Mouse (Mus musculus) stomach, adult 2 months (tissue): ENCODE data around the gene Gm13306. TPM values are rescaled to one million over a fixed set of nuclear protein-coding genes. Genes with fewer than 3 reads are reported as not detected.

ENCODE experiments used
- polyA plus RNA-seq: library from polyadenylated mRNA; depleted of rRNA; stranded (reverse); fragments of >200 nt; gene quantifications from 2 replicates; pipeline ENCODE4 v1.2.3, GENCODE M21; 2012; rRNA removed

Gene Gm13306
- polyA plus RNA-seq: not detected in 2 replicates

GRCm38 (mm10) chr4:42153136-42153535, at the start of gene Gm13306:
TSS of gene Gm13306 (plus strand) at chr4:42153436.

GRCm38 (mm10) chr4:42114517-42114916, 38.7 kb upstream of the Gm13306 start, which contains the start of gene Gm13304:
TSS of gene Gm13304 (plus strand) at chr4:42114817.

GRCm38 (mm10) chr4:42168503-42168902, 15.3 kb downstream of the Gm13306 start, which contains the start of gene Gm13305:
TSS of gene Gm13305 (minus strand) at chr4:42168603.

Other genes starting within 250 kb of the Gm13306 start
- gene Gm21541, start 249.8 kb upstream of the Gm13306 start, polyA plus RNA-seq: 4.9 TPM in 1 of 2 replicates, not detected in the other
- gene Gm20878, start 211.9 kb upstream of the Gm13306 start, polyA plus RNA-seq: 0.34 and 3.0 TPM in 2 replicates
- 0.02 TPM in 1 of 2 replicates, not detected in the other for gene Fam205a4, start 187.4 kb upstream of the Gm13306 start, polyA plus RNA-seq
- gene Gm21093, start 118.7 kb upstream of the Gm13306 start, polyA plus RNA-seq: 0.03 TPM in 1 of 2 replicates, not detected in the other
- not detected in 2 replicates for gene Gm3893, start 62.2 kb upstream of the Gm13306 start, polyA plus RNA-seq
- not detected in 2 replicates for gene Gm13304, start 38.6 kb upstream of the Gm13306 start, polyA plus RNA-seq
- 0.32 TPM in 1 of 2 replicates, not detected in the other for gene Gm13305, start 15.2 kb downstream of the Gm13306 start, polyA plus RNA-seq
- not detected in 2 replicates for gene Gm10600, start 87.2 kb downstream of the Gm13306 start, polyA plus RNA-seq
- gene Ccl21b, start 102.3 kb downstream of the Gm13306 start, polyA plus RNA-seq: 1.3 TPM in 1 of 2 replicates, not detected in the other
- not detected in 2 replicates for gene Gm21953, start 140.8 kb downstream of the Gm13306 start, polyA plus RNA-seq
- not detected in 2 replicates for gene Fam205a3, start 164.9 kb downstream of the Gm13306 start, polyA plus RNA-seq